Mouse (Mus musculus): ENCODE measurements around the gene Ilk. TPM values are rescaled to one million over a fixed set of nuclear protein-coding genes. Genes with fewer than 3 reads are reported as not detected.

Ilk gene
- 100 to 1,000 TPM; 159 to 160 TPM for total RNA-seq (2023)

DNA sequence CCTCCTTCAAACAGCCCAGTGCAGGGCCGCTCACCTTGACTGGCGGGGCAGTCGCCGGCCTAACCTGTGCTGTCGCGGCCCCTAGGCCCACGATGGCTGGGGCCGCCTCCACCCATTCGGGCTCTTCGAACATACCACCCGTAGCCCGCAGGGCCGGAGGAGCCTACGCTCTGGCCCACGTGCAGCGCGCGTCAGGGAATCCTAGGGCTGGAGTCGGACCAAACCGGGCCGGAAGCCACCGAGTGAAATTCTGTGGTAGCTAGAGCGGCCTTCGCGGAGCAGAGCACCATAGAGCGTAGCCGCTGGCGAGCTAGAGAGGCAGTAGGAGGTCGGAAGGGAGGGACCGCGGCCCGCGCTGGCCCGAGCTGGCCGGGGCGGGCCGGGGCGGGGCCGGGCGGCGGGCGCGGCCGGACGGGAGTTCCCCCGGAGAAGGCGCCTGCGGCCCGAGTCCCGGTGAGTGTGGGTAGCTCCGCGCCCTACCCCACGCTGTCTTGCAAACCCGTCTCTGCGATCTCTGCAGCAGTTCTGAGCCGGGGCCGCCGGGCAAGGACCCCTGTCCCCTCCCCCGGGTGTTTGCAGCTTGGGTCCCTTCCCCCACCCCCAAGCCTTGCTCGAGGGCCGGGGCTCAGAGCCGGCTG lies at the start of gene Ilk:
Ilk (plus strand) TSS at position 329 of the 638 bp plus-strand sequence.

DNA sequence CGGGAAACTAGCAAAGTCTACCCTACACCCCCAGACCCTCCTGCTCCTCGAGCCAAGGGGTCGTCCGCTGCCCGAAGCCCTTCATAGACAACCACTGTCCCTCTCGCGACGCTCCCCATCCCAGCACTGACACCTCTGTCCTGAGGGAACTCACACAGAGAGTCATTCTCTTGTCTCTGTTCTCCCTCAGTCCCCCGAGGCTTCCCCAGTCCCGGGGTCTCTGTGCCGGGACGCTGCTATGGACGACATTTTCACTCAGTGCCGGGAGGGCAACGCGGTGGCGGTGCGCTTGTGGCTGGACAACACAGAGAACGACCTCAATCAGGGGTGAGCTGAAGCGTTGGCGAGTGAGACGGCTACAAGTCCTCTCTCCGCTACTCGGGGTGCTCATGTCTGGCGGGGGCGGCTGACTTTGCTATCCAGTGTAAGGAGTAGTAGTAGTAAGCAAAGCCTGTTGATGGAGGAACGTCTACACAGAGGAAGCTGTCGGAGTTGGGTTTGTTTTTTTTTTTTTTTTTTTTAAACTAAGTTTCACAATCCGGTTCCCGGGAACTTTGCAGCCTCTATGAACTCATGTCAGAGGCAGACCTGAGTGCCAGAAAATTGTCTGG lies 624 bp downstream of the Ilk start, which contains the start of gene Rrp8:
Rrp8 (minus strand) TSS at position 475 of the 611 bp plus-strand sequence.

DNA sequence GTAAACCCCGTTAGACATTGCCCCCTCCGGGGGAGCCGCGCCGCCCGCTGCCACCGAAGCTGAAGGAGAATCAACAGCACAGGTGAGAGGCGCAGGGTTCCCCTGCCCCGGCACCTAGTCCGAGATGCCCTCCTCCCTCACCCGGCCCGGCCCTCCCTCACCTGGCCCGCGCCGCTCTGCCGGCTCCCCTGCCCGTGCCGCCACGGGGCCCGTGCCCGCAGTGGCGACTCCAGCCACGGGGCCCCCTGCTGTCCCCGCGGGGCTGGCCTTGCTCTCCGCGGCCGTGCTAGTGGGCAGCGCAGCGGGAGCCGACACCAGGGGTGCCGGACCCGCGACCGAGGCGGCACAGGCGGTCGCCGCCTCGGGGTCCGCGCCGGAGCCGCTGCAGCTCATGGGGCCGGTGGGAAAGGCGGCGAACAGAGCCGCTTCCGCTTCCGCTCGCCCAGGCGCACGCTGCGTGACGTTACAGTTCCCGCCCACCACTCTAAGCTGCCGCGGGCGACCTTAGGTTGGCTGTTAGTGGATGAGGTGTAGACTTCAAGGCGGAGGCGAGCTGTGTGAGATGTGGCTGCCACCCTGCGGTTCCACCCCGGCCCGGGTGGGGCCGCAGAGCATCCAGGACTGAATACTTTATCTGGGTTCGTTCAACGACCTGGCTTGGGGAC lies 7.7 kb downstream of the Ilk start, which contains the start of gene Taf10:
Taf10 (minus strand) TSS at position 436 of the 665 bp plus-strand sequence.

DNA sequence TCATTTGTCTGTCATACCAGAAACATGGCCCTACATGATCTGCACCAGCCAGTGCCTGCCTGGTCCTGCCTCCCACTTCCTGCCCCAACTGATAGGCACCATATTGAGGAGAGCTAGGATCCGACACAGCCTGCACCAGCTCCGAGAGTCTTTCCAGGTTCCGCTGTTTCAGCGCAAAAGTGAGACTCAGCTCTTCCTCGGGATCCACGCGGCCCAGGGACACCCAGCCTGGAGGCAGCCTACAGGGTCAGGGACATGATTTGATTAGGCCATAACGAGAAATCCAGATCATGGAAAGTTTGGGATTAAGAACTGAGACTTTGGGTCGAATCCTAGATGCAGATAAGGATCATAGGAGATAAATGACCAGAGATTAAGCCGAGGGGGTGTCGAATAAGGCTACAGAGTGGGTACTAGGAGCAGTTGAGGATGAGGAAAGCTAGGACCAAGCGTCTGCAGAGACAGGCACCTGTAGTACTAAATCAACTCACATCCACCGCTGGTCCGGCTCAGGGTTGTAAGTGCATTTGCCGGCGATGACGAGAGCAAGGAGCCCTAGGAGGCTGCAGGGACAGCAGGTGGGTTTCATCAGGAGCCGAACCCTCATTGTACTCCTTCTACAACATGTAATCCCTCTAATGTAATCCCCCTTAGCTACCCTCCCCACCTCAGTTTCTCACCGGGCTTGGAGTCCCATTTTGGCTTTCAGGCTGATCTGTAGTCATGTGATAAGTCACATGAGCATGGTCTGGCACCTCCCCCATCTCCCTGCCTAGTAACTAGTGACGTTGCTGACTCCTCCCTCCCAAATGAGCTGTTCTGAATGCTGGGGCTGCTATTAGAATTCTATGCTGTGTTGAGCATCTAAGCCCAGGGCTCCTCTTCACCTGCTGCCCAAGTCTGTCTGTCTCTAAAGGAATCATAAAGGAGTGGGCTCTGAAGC lies 15.4 kb downstream of the Ilk start, which contains the start of gene Tpp1:
Tpp1 (minus strand) TSS at position 745 of the 943 bp plus-strand sequence.

DNA sequence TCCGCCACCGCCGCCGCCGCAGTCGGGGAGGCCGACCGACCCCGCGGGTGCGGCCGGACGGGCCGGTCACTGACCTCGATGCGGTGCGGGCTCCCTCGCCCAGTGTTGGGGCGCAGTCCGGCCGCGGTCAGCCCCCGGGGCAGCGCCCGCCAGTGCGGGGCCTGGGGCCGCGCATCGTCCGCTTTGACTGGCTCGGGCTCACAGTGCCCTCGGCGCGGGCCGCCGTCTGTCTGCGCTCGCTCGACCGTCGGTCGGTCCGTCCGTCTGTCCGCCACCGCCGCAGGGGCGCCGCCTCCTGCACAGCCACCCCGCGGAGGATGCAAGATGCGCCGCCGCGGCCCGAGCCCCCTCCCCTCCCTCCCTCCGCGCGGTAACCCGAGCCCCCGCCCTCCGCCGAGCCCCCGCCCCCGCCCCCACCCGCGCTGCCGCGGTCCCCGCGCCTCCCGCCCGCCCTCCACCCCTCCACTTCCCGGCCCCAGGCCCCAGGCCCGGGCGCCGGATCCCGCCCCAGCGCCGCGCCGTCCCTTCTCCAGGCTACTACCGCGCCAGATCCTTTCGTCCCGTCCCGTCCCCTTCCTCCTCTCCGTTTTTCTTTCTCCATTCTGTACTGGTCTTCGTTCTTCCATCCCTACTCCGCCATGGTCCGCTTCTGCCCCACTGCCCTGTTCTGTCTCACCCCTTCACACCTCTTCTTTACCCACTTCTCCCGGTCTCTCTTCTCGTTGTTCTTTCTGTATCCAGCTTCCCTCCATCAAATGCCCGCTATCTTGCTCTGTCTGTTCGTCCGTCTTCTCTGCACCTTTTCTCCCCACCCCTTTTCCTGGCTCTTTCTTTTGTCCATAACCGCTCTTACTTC lies 51.1 kb downstream of the Ilk start, which contains the start of gene Dchs1:
Dchs1 (minus strand) TSS at position 370 of the 856 bp plus-strand sequence.

Other genes with a start within 250 kb of the Ilk start
- gene Smpd1, start 182.2 kb upstream of the Ilk start, total RNA-seq (2023): 10 to 100 TPM; 18.9 to 23.0 TPM
- gene Apbb1, start 154.9 kb upstream of the Ilk start, total RNA-seq (2023): 1 to 10 TPM; 1.0 to 1.4 TPM
- gene Hpx, start 136.5 kb upstream of the Ilk start, total RNA-seq (2023): not detected
- gene Trim3, start 103.0 kb upstream of the Ilk start, total RNA-seq (2023): 10 to 100 TPM; 16.4 to 22.6 TPM
- 100 to 1,000 TPM; 104 to 111 TPM for gene Timm10b, start 96.5 kb upstream of the Ilk start, total RNA-seq (2023)
- gene Arfip2, start 96.2 kb upstream of the Ilk start, total RNA-seq (2023): 10 to 100 TPM; 15.4 to 15.8 TPM
- gene Gm45799, start 96.0 kb upstream of the Ilk start, total RNA-seq (2023): 10 to 100 TPM in 1 of 2 experiments, 1 to 10 TPM in 1; 5.0 to 12.6 TPM
- 1 to 10 TPM; 4.7 to 6.0 TPM for gene Dnhd1, start 85.8 kb upstream of the Ilk start, total RNA-seq (2023)
- 1 to 10 TPM; 9.4 to 9.6 TPM for gene Rrp8, start 793 bp downstream of the Ilk start, total RNA-seq (2023)
- gene Taf10, start 7.8 kb downstream of the Ilk start, total RNA-seq (2023): 100 to 1,000 TPM; 127 to 143 TPM
- gene Tpp1, start 15.6 kb downstream of the Ilk start, total RNA-seq (2023): 10 to 100 TPM; 47.8 to 55.0 TPM
- under 1 TPM; 0.04 to 0.11 TPM for gene Dchs1, start 51.1 kb downstream of the Ilk start, total RNA-seq (2023)
- 10 to 100 TPM; 35.0 to 37.0 TPM for gene Mrpl17, start 74.5 kb downstream of the Ilk start, total RNA-seq (2023)
- gene Gm4070, start 217.4 kb downstream of the Ilk start, total RNA-seq (2023): 10 to 100 TPM; 30.2 to 34.8 TPM

Measured in neutrophil, adult 83 days (primary cell).